Mouse (Mus musculus) adrenal gland, postnatal 36 days (tissue): ENCODE results near the gene Nlrx1. TPM values are rescaled to one million over a fixed set of nuclear protein-coding genes. Genes with fewer than 3 reads are reported as not detected.
"Not testable (repeated sequence)": the region's sequence is repeated elsewhere in the genome, so short reads cannot be mapped to it uniquely, and the experiment has no call there.

Source experiments
- DNase-seq, 2 experiments: peaks; one replicate each; pipeline ENCODE4 v3.0.0; 2021; ENCODE audit warnings: mixed read lengths in 1 of 2
- long read RNA-seq, 2 experiments: library from polyadenylated mRNA; stranded (forward); transcript quantifications; one replicate each; pipeline ENCODE4 v2.0.0; 2021; ENCODE audit warnings: borderline sequencing depth in 2 of 2
- total RNA-seq, 2 experiments: library from RNA; stranded (reverse); gene quantifications; 2 replicates each; pipeline ENCODE4 v1.2.3; 2021

Nlrx1 gene
- total RNA-seq, result 10 to 100 TPM; 14.9 to 32.2 TPM
- long read RNA-seq, experiment 1, partial matches to known transcripts, result 8 of 29 reads
- long read RNA-seq, experiment 1, other reads (novel, unspliced or antisense), result 21 of 29 reads
- long read RNA-seq, experiment 2, partial matches to known transcripts, result 3 of 19 reads
- long read RNA-seq, experiment 2, other reads (novel, unspliced or antisense), result 16 of 19 reads

DNA sequence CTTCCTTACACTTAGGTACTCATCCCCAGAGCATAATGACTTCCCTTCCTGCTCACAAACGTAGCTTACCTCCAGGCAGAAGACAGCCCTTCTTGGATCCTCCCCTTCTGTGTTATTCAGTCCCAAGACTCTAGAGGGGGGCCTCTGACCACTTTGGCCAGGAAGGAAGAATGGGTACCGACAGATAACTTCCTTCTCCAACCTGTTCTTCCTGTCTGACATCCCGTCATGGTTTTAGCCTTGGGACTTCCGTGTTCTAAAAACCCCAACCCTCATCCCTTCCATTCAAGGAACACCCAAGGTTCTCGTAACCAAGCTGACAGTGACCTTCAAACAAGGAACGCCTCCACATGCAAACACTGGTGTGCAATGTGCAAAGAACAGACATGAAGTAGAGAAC is at the start of gene Nlrx1:
Nlrx1 (minus strand) TSS at position 168 of the 400 bp plus-strand sequence.
- peak in 1 of 2 experiments; percentile 15 for DNase-seq

DNA sequence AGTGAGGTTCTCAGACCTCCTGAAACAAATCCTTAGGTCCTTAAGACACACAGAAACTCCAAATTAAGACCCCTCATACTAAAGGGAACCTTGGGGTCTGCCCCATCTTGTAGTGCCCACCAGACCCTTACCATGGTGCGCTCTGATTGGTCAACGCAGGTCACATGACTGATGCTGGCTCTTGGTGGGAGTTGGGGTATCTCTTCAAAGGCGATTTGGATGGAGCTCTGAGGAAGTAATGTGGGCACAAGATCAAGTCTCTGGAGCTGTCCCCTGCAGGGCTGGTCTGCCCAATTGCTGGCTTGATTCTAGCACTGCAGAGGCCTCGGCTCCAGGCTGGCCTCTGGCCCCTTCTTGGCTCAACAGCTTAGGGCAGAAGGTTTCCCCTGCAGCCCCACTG is 49.1 kb upstream of the Nlrx1 start:
- no peak for DNase-seq

DNA sequence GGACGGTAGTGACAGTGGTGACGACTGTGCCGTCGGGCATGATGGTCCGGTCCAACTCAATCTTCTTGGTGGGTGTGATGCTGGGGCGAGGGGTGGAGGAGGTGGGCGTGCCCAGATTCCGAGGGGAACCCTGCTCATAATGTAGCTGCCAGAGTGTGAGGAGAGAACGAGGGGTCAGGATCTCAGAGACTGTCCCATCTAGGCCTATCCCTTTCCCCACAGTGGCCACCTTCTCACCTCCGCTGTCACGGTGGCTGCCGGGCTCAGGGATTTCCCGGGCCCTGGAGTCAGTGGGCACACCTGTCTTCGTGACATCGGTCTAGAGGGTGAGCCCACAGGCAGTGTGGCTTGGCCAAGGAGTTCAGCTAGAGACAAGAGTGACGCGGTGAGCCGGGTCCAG is 46.5 kb upstream of the Nlrx1 start:
- DNase-seq, result no peak

DNA sequence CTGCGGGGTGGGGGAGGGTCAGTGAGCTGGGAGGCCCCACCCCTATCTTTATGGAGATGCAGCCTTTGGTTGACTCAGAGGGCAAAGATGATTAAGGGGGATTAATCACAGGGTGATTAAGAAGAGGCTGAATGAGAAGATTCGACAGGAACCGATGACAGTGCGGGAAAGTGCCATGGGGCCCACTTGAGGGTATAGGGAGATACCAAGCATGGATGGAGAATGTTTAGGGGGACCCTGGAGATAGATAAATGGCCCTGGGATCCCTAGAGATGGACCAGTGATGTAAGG is 45.8 kb upstream of the Nlrx1 start:
- no peak for DNase-seq

DNA sequence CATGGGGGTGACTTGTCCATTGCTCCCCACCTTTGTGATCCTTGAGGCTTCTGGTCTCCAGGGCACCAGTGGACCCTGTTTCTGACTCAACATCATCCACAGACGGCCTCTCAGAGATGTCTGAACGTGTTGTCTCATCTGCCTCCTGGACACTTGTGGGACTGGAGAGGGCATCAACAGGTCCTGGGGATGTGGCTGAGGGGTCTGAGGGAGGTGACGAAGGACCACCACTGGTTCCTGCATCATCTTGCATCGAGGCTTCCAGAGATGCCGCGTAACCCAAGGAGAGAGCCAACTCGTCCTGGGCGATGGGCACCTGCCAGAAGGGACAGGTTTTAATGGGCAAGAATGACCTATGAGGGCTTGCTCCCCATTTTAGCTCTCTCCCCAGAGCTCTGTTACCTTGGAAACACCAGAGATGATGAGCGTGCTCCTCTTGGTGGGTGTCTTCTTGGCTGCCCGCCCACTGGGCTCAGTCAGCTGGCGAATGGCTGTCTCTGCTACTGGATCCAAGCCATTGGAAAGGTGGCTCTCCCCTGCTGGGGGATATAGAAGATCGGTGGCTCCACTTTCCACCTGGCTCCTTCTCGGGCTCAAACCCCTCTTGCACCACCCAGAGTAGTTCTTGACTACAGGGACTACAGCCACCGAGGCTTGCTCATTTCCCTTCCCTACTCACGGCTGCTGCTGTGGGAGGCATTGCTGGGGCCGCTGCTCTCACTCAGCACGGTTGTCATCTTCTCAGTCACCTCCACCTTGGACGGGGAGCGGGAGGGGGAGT is 45.3 kb upstream of the Nlrx1 start:
- DNase-seq, result peak in 1 of 2 experiments; percentile 33

DNA sequence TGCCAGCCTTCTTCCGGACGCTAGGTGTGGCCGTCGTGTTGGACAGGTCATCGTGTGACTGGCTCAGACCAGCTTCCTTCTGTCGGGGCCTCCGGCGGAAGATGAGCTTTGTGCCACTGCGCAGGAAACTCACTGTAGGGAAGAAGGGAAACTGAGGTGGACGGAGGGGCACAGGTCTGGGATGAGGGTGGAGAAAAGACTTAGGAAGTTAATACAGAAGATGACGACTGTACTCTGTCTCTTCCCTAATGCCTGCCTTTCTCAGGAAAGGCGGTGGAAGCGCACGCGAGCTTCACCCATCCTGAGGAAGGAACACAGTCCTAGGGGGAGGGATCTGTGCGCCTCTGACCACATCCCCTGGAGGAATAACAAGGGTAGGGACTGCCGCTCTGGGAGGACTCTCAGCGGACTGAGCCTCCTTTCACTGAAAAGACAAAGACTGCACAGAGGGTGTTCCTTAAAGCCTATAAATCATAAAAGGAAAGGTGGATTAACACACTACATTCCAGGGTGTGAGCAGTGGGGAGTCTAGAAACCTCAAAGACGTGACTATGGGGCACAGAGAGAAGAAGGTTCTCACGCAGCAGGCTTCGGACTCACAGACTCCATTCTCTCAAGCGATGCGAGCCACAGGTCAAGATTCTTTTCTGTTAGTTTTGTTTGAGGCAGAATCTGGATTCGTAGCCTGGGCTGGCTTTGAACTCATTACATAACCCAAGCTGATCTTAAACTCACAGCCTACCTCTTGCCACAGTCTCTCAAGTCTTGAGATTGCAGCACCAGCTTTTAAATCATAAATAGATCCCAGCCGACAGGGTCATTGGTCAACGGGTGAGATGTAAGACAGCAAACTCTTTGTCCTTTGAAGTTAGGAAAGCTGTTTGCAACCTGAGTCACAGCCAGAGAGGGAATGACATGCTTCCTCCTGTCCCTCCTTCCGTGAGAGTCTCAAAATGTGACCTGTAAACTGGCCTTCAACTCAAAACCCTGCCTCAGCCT is 43.0 kb upstream of the Nlrx1 start:
- peak; percentile 38 to 40 for DNase-seq

DNA sequence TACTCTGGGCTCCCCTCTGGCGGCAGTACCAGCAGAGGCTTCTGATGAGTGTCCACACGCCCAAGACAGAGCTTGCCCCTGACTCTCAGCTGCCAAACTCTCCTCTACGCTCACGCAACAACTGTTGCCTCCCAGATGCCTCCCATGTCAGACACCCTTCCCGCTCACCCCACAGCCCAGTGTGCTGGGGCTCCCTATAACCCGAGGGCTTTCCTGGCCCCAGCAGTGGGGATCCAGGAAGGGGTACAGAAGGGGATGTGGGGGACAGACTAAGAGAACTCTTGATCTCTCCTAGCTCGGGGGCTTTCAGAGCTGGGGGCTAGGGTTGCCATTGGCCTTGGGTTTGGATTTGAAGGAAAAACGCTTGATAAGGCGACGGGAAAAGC is 42.3 kb upstream of the Nlrx1 start:
- no peak for DNase-seq

DNA sequence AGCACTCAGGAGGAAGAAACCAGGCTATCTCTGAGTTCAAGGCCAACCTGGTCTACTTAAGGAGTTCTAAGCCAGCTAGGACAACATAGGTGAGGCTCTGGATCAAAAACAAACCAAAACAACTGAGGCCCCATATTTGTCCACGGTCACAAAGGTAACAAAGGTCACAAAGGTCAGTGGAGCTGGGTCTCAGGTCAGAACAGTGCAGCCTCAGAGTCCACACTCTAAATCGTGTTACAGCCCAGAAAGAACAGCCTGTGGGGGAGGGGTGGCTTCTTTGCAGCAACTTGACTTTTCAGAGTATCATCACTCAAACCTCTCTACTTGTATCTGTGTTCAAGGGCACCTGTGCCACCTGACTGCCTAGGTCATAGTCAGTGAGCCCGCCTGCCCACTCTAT is 41.4 kb upstream of the Nlrx1 start:
- DNase-seq, result no peak

DNA sequence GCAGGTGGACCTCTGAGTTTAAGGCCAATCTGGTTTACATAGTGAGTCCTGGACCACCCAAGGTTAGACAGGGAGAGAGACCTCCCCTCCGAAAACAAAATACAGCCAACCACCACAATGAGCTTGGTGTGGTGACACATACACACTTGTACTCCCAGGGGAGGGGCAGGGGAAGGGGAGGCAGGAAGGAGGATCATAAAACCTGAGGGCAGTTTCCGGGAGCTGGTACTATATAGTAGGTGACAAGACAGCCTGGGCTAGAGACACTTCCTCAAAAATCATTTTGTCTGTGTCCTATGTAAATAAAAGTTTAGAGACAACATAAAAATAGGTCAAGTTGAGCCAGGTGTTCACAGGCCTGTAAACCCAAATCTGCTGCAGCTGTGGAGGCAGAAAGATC is 38.8 kb upstream of the Nlrx1 start:
- DNase-seq, result no peak

DNA sequence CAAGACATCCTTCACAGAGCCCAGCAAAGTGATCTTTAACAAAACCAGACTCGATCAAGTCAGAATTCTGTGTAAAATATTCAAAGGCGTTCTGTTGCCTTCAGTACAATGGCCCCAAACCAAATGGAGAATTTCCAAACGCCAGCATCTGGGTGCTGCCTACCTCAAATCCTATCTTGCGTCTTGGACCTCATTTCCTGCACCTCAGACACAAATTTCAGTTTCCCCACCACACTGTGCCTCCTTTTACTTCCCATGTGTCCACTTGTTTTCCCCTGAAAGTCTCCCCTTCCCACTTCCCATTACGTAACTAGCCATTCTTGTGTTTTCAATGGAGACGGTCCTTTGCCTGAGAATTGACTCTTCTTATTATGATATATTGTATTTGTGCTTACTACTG is 38.1 kb upstream of the Nlrx1 start:
- DNase-seq, result no peak

DNA sequence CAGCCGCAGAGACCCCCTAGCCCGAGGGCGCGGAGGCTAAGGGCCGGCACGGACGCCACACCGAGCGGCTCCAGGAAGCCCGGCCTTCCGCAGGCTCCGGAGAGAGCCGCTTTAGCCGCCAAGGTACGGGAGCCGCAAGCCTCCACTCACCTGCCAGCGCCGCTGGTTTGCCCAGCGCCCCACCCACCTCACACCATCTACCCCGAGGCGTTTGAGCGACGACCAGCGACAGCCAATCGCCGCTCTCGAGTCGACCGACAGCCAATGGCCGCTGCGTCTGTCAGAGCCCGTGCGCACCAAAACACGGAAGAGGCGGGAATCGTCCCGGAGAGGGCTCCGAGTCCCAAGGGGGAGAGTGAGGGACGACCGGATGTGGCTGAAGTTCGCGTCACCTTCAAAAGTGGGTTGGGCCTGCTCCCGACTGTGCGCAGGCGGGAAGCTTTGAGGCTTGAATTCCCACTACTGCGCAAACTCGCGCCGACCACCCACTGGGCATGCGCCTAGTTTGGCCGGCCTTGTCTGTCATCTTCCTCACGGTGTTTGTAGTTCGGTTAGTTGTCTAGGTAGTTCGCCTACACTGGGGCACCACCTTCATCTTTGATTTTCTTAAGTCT is 37.2 kb upstream of the Nlrx1 start, which contains the start of gene Hinfp:
Hinfp (minus strand) TSS at position 206 of the 614 bp plus-strand sequence.
- DNase-seq, result peak; percentile 98 to 99

DNA sequence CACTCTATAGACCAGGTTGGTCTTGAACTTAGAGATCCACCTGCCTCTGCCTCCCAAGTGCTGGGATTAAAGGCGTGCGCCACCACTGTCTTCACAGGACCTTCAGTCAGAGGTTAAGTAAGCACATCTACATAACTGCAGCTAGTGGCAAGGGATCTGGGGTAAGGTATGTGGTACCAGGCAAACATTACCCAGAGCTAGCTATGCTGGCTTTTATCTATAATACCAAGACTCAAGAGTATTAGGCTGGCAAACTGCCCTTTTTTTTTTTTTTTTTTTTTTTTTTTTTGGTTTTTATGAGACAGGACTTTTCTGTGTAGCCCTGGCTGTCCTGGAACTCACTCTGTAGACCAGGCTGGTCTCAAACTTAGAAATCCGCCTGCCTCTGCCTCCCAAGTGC is 31.6 kb upstream of the Nlrx1 start:
- not testable (repeated sequence) for DNase-seq

DNA sequence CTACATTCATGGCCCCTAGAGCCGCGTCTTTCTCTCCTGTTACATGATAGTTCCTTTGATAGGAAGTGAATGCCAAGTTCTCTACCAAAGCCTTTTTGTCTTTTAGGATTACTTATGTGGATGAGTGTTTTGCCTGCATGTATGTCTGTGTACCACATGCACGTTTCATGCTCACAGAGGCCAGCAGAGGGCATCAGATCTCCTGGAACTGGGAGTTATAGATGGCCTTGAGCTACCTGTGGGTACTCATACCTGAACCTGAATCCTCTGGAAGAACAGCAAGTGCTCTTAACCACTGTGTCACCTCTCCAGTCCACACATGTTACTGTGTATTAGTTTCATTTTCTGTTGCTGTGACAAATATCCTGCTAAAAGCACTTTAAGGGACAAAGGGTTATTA is 24.1 kb upstream of the Nlrx1 start:
- peak; percentile 40 to 60 for DNase-seq

DNA sequence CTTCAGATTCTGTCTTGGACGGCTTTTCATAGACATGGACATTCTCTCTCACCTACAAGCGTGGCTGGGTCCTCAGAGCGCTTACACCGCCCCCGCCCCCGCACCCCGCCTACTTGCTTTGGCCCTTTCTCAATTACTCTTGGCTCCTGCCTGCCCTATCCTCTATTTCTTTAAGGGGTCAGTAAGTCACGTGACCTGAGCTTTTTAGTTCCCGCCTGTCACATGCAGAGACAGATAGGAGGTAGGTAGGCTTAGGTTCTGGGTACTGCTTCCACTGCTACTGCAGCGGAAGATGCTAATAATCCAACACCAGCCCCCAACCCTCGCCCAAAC is 20.5 kb upstream of the Nlrx1 start:
- DNase-seq, result peak in 1 of 2 experiments; percentile 26

DNA sequence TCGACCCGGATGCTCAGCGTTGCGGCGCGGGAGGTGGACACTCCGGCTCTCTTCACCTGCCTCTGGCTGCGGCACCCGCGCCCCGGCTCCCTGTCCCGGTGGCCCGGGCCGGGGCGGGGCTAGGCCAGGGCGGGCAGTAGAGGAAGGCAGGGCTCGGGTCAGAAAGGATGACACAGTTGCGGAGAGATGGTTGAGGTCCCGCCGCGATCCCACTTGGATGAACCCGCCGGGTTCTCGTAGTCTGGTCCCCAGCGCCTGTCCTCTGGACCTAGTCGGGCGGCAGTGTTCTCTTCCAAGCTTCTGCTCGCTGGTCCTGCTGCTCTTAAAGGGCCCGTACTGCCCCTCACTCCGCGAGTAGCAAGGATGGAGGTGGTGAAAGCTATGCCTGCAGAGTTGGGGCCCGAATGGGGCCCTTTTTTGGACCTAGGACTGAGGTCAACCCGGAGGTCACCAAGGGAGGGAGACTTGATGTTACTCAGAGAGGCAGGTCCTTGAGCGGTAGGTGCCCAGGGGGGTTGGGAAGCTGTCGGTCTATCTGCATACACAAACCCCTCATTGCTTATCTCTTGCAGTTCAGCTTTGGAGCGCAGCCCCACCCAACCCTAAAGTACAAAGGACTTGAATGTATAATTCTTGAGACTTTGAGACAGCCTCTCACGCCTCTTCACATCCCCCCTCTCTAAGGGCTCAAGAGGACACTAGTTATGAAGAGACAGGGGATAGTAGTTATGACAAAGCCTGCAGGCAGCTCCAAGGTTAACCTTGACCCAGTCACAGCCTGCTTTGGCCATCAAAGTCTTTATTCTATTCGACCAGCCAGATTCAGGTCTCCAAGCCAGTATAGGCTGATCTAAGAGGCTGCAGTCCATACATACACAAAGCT is 19.9 kb upstream of the Nlrx1 start, which contains the start of gene Abcg4:
Abcg4 (minus strand) TSS at position 540 of the 883 bp plus-strand sequence.
- DNase-seq, result peak; percentile 64 to 78

DNA sequence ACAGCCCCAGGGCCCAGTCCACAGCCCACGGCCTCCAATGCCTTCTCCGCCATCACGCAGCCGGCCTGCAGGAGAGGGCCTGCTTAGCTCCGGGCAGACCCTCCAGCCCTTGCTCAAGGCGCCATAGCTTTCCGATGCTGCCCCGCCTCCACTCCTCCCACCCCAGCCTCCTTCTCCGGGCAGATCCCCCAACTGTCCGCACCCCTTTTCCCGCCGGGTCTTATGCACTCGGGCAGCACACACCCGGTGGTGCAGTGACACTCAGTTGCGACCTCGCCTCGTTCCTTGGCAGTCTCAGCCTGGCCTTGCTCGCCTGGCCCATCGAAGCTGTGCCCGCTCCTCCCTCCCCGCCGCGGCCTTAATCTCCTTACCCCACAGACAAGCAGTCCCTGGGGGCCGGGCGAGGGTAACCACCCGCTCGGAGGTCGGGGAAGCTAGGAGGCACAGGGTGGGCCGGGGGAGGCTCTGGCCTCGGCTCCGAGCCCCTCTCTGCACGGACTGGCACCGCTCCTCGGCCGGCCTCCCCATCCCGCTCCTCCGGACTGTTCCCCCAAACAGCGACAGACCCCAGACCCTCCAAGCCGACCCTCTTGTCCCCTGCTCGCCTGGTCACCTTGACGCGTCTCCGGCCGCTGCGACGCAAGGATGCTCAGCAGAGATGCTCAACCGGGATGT is 19.1 kb upstream of the Nlrx1 start:
- peak; percentile 66 to 74 for DNase-seq

DNA sequence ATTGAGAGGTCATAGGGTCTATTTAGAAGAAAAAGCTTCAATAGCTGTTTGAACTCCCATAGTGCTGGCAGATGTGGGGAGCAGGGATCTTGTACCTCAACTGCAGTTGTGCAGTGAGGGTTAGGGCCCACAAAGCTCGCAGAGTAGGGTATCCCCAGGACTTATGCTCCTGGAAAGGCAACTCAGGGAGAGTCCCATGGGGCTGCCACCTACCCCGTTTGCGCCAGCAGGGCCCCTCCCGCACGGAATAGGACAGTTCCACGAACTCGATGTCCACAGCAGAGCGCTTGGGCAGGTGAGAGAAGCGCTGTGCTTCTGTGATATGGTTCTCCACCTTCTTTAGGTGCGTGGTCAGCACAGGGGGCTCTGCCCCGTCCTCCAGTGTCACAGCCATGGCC is 18.6 kb upstream of the Nlrx1 start:
- DNase-seq, result peak in 1 of 2 experiments; percentile 25

DNA sequence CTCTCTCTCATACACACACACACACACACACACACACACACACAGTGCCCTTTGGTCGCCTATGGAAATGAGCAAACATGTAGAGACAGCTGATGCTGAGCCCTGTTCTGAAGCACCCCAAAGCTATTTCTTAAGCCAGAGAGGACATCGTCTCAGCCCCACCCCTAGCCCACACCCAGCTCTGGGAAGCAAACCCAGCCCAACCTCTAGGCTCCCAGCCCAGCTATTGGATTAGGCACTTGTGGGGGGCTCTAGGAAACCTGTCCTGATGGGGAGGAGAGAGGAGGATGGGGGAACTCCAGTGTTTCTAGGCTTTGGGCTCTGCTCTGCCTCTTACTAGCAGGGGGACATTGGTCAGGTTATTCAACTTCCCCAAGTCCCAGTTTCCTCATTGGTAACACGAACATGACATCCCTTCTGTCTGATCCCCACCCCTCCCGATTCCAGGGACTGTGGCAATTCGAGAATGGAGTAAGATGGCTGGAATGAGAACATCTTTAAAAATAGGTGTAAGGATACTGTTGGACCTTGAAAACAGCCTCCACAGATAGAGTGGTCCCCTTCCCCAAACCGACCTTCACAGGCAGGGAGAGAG is 18.0 kb upstream of the Nlrx1 start:
- DNase-seq, result peak; percentile 29 to 41

DNA sequence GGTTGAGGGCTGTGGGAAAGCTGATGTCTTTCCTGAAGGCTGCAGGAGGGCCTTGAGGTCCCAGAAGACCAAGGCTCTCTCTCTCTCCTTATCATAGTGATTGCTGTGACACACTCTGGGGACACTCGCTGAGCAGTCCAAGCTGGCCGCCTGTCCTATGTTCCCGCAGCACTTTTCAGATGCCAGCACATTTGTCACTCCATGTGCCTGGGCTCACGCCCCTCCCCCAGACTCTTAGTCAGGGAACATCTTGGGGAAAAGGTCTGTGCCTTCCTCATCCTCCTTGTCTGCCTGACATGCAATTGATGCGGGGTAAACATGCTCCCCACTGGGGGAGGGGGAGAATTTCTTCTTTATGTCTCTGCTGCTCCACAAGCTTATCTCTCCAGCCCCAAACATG is 14.8 kb upstream of the Nlrx1 start:
- peak; percentile 71 to 81 for DNase-seq

DNA sequence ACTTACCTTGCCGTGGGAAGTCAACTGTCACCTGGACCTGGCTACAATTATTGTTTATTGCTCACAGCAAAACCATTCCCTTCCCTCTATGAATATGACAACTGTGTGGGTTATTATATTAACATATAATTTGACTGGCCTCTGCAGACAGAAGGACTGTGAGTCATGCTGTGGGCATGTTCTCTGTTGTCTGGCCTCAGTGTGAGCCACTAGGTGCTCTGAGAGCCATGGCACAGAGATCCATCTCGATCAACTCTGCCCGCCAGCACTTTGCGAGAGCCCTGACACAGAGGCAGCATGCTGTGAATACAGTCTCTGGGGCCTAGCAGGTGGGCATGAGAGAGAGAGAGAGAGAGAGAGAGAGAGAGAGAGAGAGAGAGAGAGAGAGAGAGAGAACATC is 1.6 kb upstream of the Nlrx1 start:
- DNase-seq, result peak; percentile 42 to 47
